Mouse (Mus musculus) CH12.LX (cell line): Measurements from ENCODE around the gene Ddn.

Experiments
- MXI1 ChIP-seq: IDR thresholded peaks from 2 replicates; pipeline ENCODE4 v1.6.1; 2011; ENCODE audit warnings: mild to moderate bottlenecking, low read depth, low read length, improper control_type of control experiment
- POLR2AphosphoS2 ChIP-seq: IDR thresholded peaks from 2 replicates; pipeline ENCODE4 v1.6.1; 2011; ENCODE audit warnings: low read depth, low read length, improper control_type of control experiment
- SIN3A ChIP-seq: IDR thresholded peaks from 2 replicates; pipeline ENCODE4 v1.6.1; 2012; ENCODE audit warnings: low read length, improper control_type of control experiment, inconsistent platforms
- USF1 ChIP-seq: IDR thresholded peaks from 2 replicates; pipeline ENCODE4 v1.6.1; 2014; ENCODE audit warnings: low read depth, mild to moderate bottlenecking, inconsistent platforms, low read length, improper control_type of control experiment

DNA sequence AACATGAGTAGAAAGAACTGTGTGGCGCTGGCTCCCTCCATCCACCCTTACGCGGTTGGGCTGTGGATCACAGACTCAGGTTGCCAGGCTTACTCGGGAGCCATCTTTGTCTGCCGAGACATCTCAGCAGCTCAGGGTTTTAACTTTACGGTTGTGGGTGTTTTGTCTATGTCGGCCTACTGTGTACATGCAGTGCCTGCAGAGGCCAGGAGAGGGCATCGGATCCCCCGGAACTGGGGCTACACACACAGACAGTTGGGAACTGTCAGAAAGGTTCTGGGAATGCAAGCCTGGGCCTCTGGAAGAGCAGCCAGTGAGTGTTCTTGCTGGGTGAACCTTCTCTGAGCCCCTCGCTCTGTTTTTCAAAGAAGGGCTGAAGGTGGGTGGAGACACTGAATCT is 12.1 kb upstream of the Ddn start:
- TF ChIP-seq MXI1 (no peak), SIN3A (no peak), USF1 (no peak), POLR2AphosphoS2 (no peak)
